Mouse (Mus musculus) gastrocnemius, postnatal 10 days (tissue): ENCODE data around the gene Slc7a9. TPM values are rescaled to one million over a fixed set of nuclear protein-coding genes. Genes with fewer than 3 reads are reported as not detected.

Experiments used
- DNase-seq: peaks from one replicate; pipeline ENCODE4 v3.0.0; 2021; ENCODE audit warnings: mixed read lengths
- long read RNA-seq, 2 experiments: library from polyadenylated mRNA; stranded (forward); transcript quantifications; one replicate each; pipeline ENCODE4 v2.0.0; 2021
- total RNA-seq, 2 experiments: library from RNA; stranded (reverse); gene quantifications; 2 replicates each; pipeline ENCODE4 v1.2.3; 2021

The Slc7a9 gene
- total RNA-seq = not detected
- long read RNA-seq, experiment 1 = 0 reads
- long read RNA-seq, experiment 2 = 0 reads

- DNase-seq = no peak
These were observed at the start of gene Slc7a9 for GRCm38 (mm10) chr7:35447996-35448846. Gene Slc7a9, plus strand, starts transcription at chr7:35448796.

- no peak for DNase-seq
These were observed 47.4 kb upstream of the Slc7a9 start for GRCm38 (mm10) chr7:35401169-35401568.

- DNase-seq = no peak
These were observed 33.4 kb upstream of the Slc7a9 start for GRCm38 (mm10) chr7:35415226-35415625.

- no peak for DNase-seq
These were observed 32.6 kb upstream of the Slc7a9 start for GRCm38 (mm10) chr7:35415801-35416653.

GRCm38 (mm10) chr7:35416654-35416948 lies 32.0 kb upstream of the Slc7a9 start:
- no peak for DNase-seq

GRCm38 (mm10) chr7:35423071-35423470 lies 25.5 kb upstream of the Slc7a9 start:
- DNase-seq = no peak

- DNase-seq = no peak
These were observed 20.4 kb upstream of the Slc7a9 start for GRCm38 (mm10) chr7:35428146-35428545.

- no peak for DNase-seq
These were observed 13.3 kb upstream of the Slc7a9 start for GRCm38 (mm10) chr7:35435266-35435665.

- no peak for DNase-seq
These were observed 1.1 kb upstream of the Slc7a9 start for GRCm38 (mm10) chr7:35447501-35447900.

- no peak for DNase-seq
These were observed 271 bp downstream of the Slc7a9 start for GRCm38 (mm10) chr7:35448867-35449266.

GRCm38 (mm10) chr7:35456091-35456814 lies 7.7 kb downstream of the Slc7a9 start:
- DNase-seq = no peak

- DNase-seq = no peak
These were observed 12.4 kb downstream of the Slc7a9 start for GRCm38 (mm10) chr7:35460971-35461370.

- no peak for DNase-seq
These were observed 16.4 kb downstream of the Slc7a9 start for GRCm38 (mm10) chr7:35465027-35465426.

- no peak for DNase-seq
These were observed 19.3 kb downstream of the Slc7a9 start for GRCm38 (mm10) chr7:35467856-35468255.

GRCm38 (mm10) chr7:35470794-35471193 lies 22.2 kb downstream of the Slc7a9 start:
- no peak for DNase-seq

GRCm38 (mm10) chr7:35476457-35476856 lies 27.9 kb downstream of the Slc7a9 start:
- DNase-seq = no peak

GRCm38 (mm10) chr7:35485126-35485525 lies 36.5 kb downstream of the Slc7a9 start:
- no peak for DNase-seq

- DNase-seq = no peak
These were observed 38.0 kb downstream of the Slc7a9 start for GRCm38 (mm10) chr7:35486553-35486952.

- DNase-seq = no peak
These were observed 41.6 kb downstream of the Slc7a9 start for GRCm38 (mm10) chr7:35490186-35490585.

- DNase-seq = no peak
These were observed 42.4 kb downstream of the Slc7a9 start for GRCm38 (mm10) chr7:35491005-35491404.

GRCm38 (mm10) chr7:35497516-35497915 lies 48.9 kb downstream of the Slc7a9 start:
- no peak for DNase-seq

- no peak for DNase-seq
These were observed 53.4 kb downstream of the Slc7a9 start for GRCm38 (mm10) chr7:35501995-35502394.
